Mouse (Mus musculus): ENCODE measurements around the gene Ndufaf1. TPM values are rescaled to one million over a fixed set of nuclear protein-coding genes. Genes with fewer than 3 reads are reported as not detected.
"Not testable (repeated sequence)": the region's sequence is repeated elsewhere in the genome, so short reads cannot be mapped to it uniquely, and the experiment has no call there.

Ndufaf1 gene
- total and polyA plus RNA-seq, 3 experiments = 16.1 to 63.6 (median 58.6) TPM

DNA sequence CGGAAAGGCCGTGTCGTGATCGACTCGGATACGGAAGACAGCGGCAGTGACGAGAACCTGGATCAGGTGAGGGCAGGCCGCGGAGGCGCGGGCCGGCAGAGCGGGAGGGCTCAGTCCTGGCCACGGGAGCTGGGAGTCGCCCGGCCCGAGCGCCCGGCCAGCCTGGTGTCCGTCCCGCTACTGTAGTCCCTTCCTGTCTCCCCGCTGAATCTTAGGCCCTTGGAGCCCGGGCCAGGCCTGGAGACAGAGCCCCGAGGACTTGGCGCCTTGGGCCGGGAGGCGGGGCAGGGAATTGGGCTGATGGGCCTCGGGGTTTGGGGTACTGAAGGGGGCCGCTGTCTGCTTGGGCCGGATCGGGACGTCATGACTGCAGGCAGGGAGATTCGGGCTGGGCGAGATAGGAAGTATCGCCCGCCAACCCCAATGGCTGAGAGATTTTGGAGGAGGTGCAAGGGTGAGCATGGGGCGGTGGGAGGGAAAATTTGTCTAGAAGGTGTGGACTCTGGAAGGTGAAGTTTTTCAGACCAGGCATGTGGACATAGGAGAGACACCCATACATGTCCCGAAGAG is 12.7 kb upstream of the Ndufaf1 start:
- Histone ChIP-seq H3K9ac (ENCODE audit: low read depth, low read length) (peak overlapping the region; percentile 100), H3K4me3 (peak overlapping the region; percentile 98), H3K27ac (peak overlapping the region; percentile 90), H3K36me3 (ENCODE audit: control insufficient read depth, insufficient read depth, low read length) (peaks cover 3% of the 10 kb centered on the region; the same call in 1 of the 2 replicates), H3K79me2 (replicated peaks; ENCODE audit: control insufficient read depth, insufficient read depth, low read length) (peaks cover 3% of the 10 kb centered on the region; the same call in 1 of the 2 replicates), H3K27me3 (ENCODE audit: control insufficient read depth, insufficient read depth, low read length) (no peaks in the 10 kb centered on the region), H3K4me1 (ENCODE audit: control insufficient read depth, insufficient read depth, low read length) (no peaks in the 10 kb centered on the region; the same call in 1 of the 2 replicates)
- intact Hi-C loops (cut with DNase I) = loop anchor here (5.0 kb wide), 1 partner anchor 67 kb away; the partner anchor contains the start of gene Itpka
- DNase-seq = no peak
- TF ChIP-seq EP300 (IDR thresholded peaks at IDR 0.05; ENCODE audit: insufficient read depth, low read depth, low read length) (no peak), POLR2A (IDR thresholded peaks at IDR 0.05; ENCODE audit: insufficient read depth, low read depth, low read length) (no peak), CTCF (IDR thresholded peaks at IDR 0.05) (no peak)
- WGBS = under 1% methylated on average over 39 of the region's 39 CpGs

- Histone ChIP-seq H3K4me3 (peak within 1 kb of the TSS; percentile 98), H3K27me3 (ENCODE audit: control insufficient read depth, insufficient read depth, low read length) (no peaks in the 10 kb centered on the region), H3K27ac (peak within 1 kb of the TSS; percentile 90), H3K36me3 (ENCODE audit: control insufficient read depth, insufficient read depth, low read length) (peaks cover 3% of the 10 kb centered on the region; the same call in 1 of the 2 replicates), H3K79me2 (replicated peaks; ENCODE audit: control insufficient read depth, insufficient read depth, low read length) (peaks cover 3% of the 10 kb centered on the region; the same call in 1 of the 2 replicates), H3K4me1 (ENCODE audit: control insufficient read depth, insufficient read depth, low read length) (no peaks in the 10 kb centered on the region; the same call in 1 of the 2 replicates), H3K9ac (ENCODE audit: low read depth, low read length) (peak within 1 kb of the TSS; percentile 100)
- peak; percentile 96 to 98 for DNase-seq
- no peak for TF ChIP-seq CTCF (IDR thresholded peaks at IDR 0.05)
- TF ChIP-seq EP300 (IDR thresholded peaks at IDR 0.05; ENCODE audit: insufficient read depth, low read depth, low read length) = 0 out of 2 replicates have a peak, but pooled peaks have one; percentile 27
- peak; percentile 97 for TF ChIP-seq POLR2A (IDR thresholded peaks at IDR 0.05; ENCODE audit: insufficient read depth, low read depth, low read length)
- 1% methylated on average over 58 of the region's 58 CpGs for WGBS
- intact Hi-C loops (cut with DNase I) = loop anchor here (5.0 kb wide), 2 partner anchors 68 to 113 kb away; partner anchors contain the start of genes Itpka and Rpap1
Observed at GRCm38 (mm10) chr2:119674525-119675214, 12.0 kb upstream of the Ndufaf1 start, which contains the start of gene Rtf1. Gene Rtf1 (plus strand): TSS chr2:119675068.

DNA sequence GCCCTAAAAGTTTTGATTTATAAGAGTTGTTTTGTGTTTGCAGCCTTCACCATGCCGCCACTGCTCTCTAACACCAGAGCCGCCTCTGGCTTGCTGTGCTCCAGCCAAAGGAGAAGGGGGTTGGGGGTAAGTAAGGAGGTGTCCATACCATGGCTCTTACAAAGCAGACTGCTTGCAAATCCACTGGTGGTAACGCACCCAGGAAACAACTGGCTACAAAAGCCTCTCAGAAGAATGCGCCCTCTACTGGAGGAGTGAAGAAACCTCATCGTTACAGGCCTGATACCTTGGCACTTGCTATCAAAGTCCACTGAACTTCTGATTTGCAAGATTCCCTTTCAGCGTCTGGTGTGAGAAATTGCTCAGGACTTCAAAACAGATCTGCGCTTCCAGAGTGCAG is 6.4 kb upstream of the Ndufaf1 start:
- TF ChIP-seq EP300 (IDR thresholded peaks at IDR 0.05; ENCODE audit: insufficient read depth, low read depth, low read length) = no peak
- TF ChIP-seq CTCF (IDR thresholded peaks at IDR 0.05) = peak; percentile 68
- no peak for DNase-seq
- intact Hi-C loops (cut with DNase I) = no loop called here
- H3K27me3 ChIP-seq (ENCODE audit: control insufficient read depth, insufficient read depth, low read length) = no peaks in the 10 kb centered on the region
- no peak overlapping the region for H3K4me3 ChIP-seq
- 19% methylated on average over 7 of the region's 7 CpGs for WGBS
- H3K36me3 ChIP-seq (ENCODE audit: control insufficient read depth, insufficient read depth, low read length) = no peaks in the 10 kb centered on the region
- no peak overlapping the region for H3K27ac ChIP-seq
- H3K9ac ChIP-seq (ENCODE audit: low read depth, low read length) = no peak overlapping the region
- H3K4me1 ChIP-seq (ENCODE audit: control insufficient read depth, insufficient read depth, low read length) = no peaks in the 10 kb centered on the region; the same call in 1 of the 2 replicates
- H3K79me2 ChIP-seq (replicated peaks; ENCODE audit: control insufficient read depth, insufficient read depth, low read length) = no peaks in the 10 kb centered on the region

GRCm38 (mm10) chr2:119665744-119666143 is 3.1 kb upstream of the Ndufaf1 start:
- not testable (repeated sequence) for DNase-seq; H3K9ac ChIP-seq (ENCODE audit: low read depth, low read length); H3K4me1 ChIP-seq (ENCODE audit: control insufficient read depth, insufficient read depth, low read length); H3K27ac ChIP-seq; H3K4me3 ChIP-seq; H3K27me3 ChIP-seq (ENCODE audit: control insufficient read depth, insufficient read depth, low read length); H3K79me2 ChIP-seq (replicated peaks; ENCODE audit: control insufficient read depth, insufficient read depth, low read length); H3K36me3 ChIP-seq (ENCODE audit: control insufficient read depth, insufficient read depth, low read length)
- peak; percentile 18; the same call in 1 of the 2 replicates for TF ChIP-seq CTCF (IDR thresholded peaks at IDR 0.05)
- intact Hi-C loops (cut with DNase I) = loop anchor here (2.0 kb wide), 1 partner anchor 73 kb away; no protein-coding TSS in a partner anchor
- 70% methylated on average over 20 of the region's 23 CpGs for WGBS

DNA sequence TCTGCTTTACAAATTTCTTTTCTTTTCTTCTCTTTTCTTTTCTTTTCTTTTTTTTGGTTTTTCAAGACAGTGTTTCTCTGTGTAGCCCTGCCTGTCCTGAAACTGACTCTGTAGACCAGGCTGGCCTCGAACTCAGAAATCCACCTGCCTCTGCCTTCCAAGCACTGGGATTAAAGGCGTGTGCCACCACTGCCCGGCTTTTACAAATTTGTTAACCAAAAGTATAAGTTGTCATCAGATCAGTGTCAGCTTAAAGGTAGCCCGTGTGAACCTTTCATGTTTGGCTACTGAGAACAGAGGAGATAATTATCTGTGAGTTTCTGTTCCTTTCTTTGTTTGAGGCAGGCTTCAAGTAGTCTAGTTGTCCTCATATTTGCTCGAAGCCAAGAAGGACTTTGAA is 18.4 kb downstream of the Ndufaf1 start:
- Histone ChIP-seq H3K4me3 (no peak overlapping the region), H3K27me3 (ENCODE audit: control insufficient read depth, insufficient read depth, low read length) (no peaks in the 10 kb centered on the region), H3K79me2 (replicated peaks; ENCODE audit: control insufficient read depth, insufficient read depth, low read length) (no peaks in the 10 kb centered on the region), H3K27ac (no peak overlapping the region), H3K9ac (ENCODE audit: low read depth, low read length) (no peak overlapping the region), H3K36me3 (ENCODE audit: control insufficient read depth, insufficient read depth, low read length) (no peaks in the 10 kb centered on the region), H3K4me1 (ENCODE audit: control insufficient read depth, insufficient read depth, low read length) (no peaks in the 10 kb centered on the region)
- intact Hi-C loops (cut with DNase I) = no loop called here
- TF ChIP-seq POLR2A (IDR thresholded peaks at IDR 0.05; ENCODE audit: insufficient read depth, low read depth, low read length) (no peak), CTCF (IDR thresholded peaks at IDR 0.05) (no peak), EP300 (IDR thresholded peaks at IDR 0.05; ENCODE audit: insufficient read depth, low read depth, low read length) (no peak)
- DNase-seq = no peak
- WGBS = 93% methylated on average over 5 of the region's 5 CpGs

Measured in heart, adult 2 months (tissue).